In the genomic region with DNA sequence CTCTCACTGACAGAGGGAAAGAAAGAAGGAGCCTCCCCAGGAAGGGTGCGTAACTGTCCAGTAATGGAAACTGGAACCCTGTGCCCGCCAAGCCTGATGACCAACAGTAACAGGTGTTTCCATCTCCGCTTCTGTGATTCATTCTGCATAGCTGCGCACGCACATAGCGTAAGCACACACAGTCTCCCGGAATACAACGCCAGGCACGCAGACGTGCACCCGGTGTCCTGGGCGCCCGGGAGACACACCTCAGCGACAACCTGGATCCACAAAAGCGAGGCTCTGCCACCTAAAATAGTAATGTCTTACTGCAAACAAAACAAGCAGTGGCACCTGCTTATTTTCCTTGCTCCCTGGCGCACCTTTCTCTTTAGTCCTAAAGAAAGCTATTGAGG, we compare ENCODE assay signal across 8 mouse cellular contexts. TPM values are rescaled to one million over a fixed set of nuclear protein-coding genes. Genes with fewer than 3 reads are reported as not detected.
DNase-seq lines count a peak whose midpoint lies in the region; ATAC-seq and TF ChIP-seq lines count a peak whose summit lies in the region.

No protein-coding gene starts in this region.

- 2% methylated on average over 16 of the region's 16 CpGs for WGBS in embryonic facial prominence, embryonic 15.5 days
- WGBS in heart, embryonic 13.5 days = 2% methylated on average over 16 of the region's 16 CpGs
- WGBS in lung, embryonic 14.5 days = 3% methylated on average over 16 of the region's 16 CpGs

- peaks cover 16% of the 10 kb centered on the region for H3K4me1 ChIP-seq in embryonic facial prominence, embryonic 15.5 days
- peaks cover 17% of the 10 kb centered on the region for H3K4me1 ChIP-seq in heart, embryonic 13.5 days
- 0 out of 2 replicates have a peak, but pooled peaks cover 3% of the 10 kb centered on the region for H3K4me1 ChIP-seq in lung, embryonic 14.5 days (ENCODE audit: insufficient read depth)

- H3K9me3 ChIP-seq in embryonic facial prominence, embryonic 15.5 days (replicated peaks) = no peaks in the 10 kb centered on the region
- no peaks in the 10 kb centered on the region for H3K9me3 ChIP-seq in heart, embryonic 13.5 days
- no peaks in the 10 kb centered on the region for H3K9me3 ChIP-seq in lung, embryonic 14.5 days (ENCODE audit: low read depth, low read length)

- TF ChIP-seq CTCF in lung, embryonic 14.5 days (IDR thresholded peaks at IDR 0.05; ENCODE audit: low read depth) = no peak

- H3K27me3 ChIP-seq in embryonic facial prominence, embryonic 15.5 days = peaks cover 60% of the 10 kb centered on the region
- peaks cover 88% of the 10 kb centered on the region for H3K27me3 ChIP-seq in heart, embryonic 13.5 days (replicated peaks)
- peaks cover 31% of the 10 kb centered on the region for H3K27me3 ChIP-seq in lung, embryonic 14.5 days (ENCODE audit: insufficient read depth, low read length)

- peak overlapping the region; percentile 57 for H3K4me3 ChIP-seq in embryonic facial prominence, embryonic 15.5 days (replicated peaks)
- H3K4me3 ChIP-seq in heart, embryonic 13.5 days = peak overlapping the region; percentile 63
- H3K4me3 ChIP-seq in lung, embryonic 14.5 days (ENCODE audit: low read depth, low read length) = peak overlapping the region; percentile 49

- peak overlapping the region; percentile 96 for H3K4me2 ChIP-seq in embryonic facial prominence, embryonic 15.5 days (replicated peaks)
- H3K4me2 ChIP-seq in heart, embryonic 13.5 days = peak overlapping the region; percentile 97
- peak overlapping the region; percentile 85 for H3K4me2 ChIP-seq in lung, embryonic 14.5 days

- peak; percentile 48 for DNase-seq in layer of hippocampus, adult 11-12 months (ENCODE audit: low spot score)
- no peak for DNase-seq in layer of hippocampus, adult 9-10 months (ENCODE audit: low spot score)
- DNase-seq in layer of hippocampus, postnatal 10 days (ENCODE audit: low spot score in 2 of 2) = peak; percentile 55 to 66
- peak; percentile 60 for DNase-seq in lung, embryonic 14.5 days
- DNase-seq in right cerebral cortex, postnatal 14 days = peak; percentile 64
- DNase-seq in B cell, adult 2 months = no peak

- H3K36me3 ChIP-seq in embryonic facial prominence, embryonic 15.5 days = no peaks in the 10 kb centered on the region
- no peaks in the 10 kb centered on the region for H3K36me3 ChIP-seq in heart, embryonic 13.5 days
- no peaks in the 10 kb centered on the region for H3K36me3 ChIP-seq in lung, embryonic 14.5 days (ENCODE audit: insufficient read depth)

- no peak overlapping the region for H3K9ac ChIP-seq in embryonic facial prominence, embryonic 15.5 days
- H3K9ac ChIP-seq in heart, embryonic 13.5 days = peak overlapping the region; percentile 73
- peak overlapping the region; percentile 62 for H3K9ac ChIP-seq in lung, embryonic 14.5 days

- 0 out of 2 replicates have a peak overlapping the region, but pooled peaks have one; percentile 5 for H3K27ac ChIP-seq in embryonic facial prominence, embryonic 15.5 days (replicated peaks)
- no peak overlapping the region for H3K27ac ChIP-seq in heart, embryonic 13.5 days (replicated peaks)
- peak overlapping the region; percentile 69 for H3K27ac ChIP-seq in lung, embryonic 14.5 days (ENCODE audit: low read depth)

- no peak for ATAC-seq in embryonic facial prominence, embryonic 15.5 days (ENCODE audit: insufficient number of reproducible peaks, low FRiP score, low TSS enrichment, low read depth)
- no peak for ATAC-seq in heart, embryonic 13.5 days (ENCODE audit: extremely low read depth, insufficient number of reproducible peaks, low FRiP score, low TSS enrichment)
- ATAC-seq in lung, embryonic 14.5 days (ENCODE audit: insufficient read depth) = peak; percentile 72

RNA-seq across cellular contexts. Expression of gene Ttc9, which starts 0.5 kb away (rescaled TPM):
- 6.5 and 6.8 TPM in 2 replicates for polyA plus RNA-seq in embryonic facial prominence, embryonic 15.5 days (2015; fragmentation: Nextera tagmentation; extraction: Ambion mirVana)
- 3.9 and 5.1 TPM in 2 replicates for polyA plus RNA-seq in heart, embryonic 13.5 days (2015; fragmentation: Nextera tagmentation; extraction: Ambion mirVana)
- 10 to 100 TPM; 65.3 to 65.5 TPM for total RNA-seq in layer of hippocampus, postnatal 10 days (2021)
- 6.1 and 6.2 TPM in 2 replicates for polyA plus RNA-seq in lung, embryonic 14.5 days (2014; fragmentation: Nextera tagmentation; extraction: Ambion mirVana)

RNA-seq across cellular contexts. Expression of gene Med6, which starts 35.7 kb away (rescaled TPM):
- polyA plus RNA-seq in embryonic facial prominence, embryonic 15.5 days (2015; fragmentation: Nextera tagmentation; extraction: Ambion mirVana) = 52.9 and 59.8 TPM in 2 replicates
- 54.3 and 55.2 TPM in 2 replicates for polyA plus RNA-seq in heart, embryonic 13.5 days (2015; fragmentation: Nextera tagmentation; extraction: Ambion mirVana)
- 10 to 100 TPM; 25.1 to 26.2 TPM for total RNA-seq in layer of hippocampus, postnatal 10 days (2021)
- 63.6 and 65.5 TPM in 2 replicates for polyA plus RNA-seq in lung, embryonic 14.5 days (2014; fragmentation: Nextera tagmentation; extraction: Ambion mirVana)

Comparison
In these comparisons a context has a peak if more than half of its experiments do, and no peak if none do; other contexts are left out.
1. DNase-seq: peak in layer of hippocampus, adult 11-12 months (single experiment), layer of hippocampus, postnatal 10 days (2 of 2), lung, embryonic 14.5 days (single experiment) and right cerebral cortex, postnatal 14 days (single experiment); none in layer of hippocampus, adult 9-10 months (single experiment) and B cell, adult 2 months (0 of 2).
2. Peak in every context shown above with its lines, with median percentiles within 50 percentile points of each other: H3K4me2 ChIP-seq and H3K4me3 ChIP-seq.